Mouse (Mus musculus) CH12.LX (cell line): ENCODE data around the gene Lpo. TPM values are rescaled to one million over a fixed set of nuclear protein-coding genes. Genes with fewer than 3 reads are reported as not detected.

Experiments used
- DNase-seq: peaks from one replicate; pipeline ENCODE4 v3.0.0-alpha.2; 2013; ENCODE audit errors: extremely low read depth
- H3K27ac ChIP-seq: 2 replicates; pipeline ENCODE4 v1.5.1; 2012; ENCODE audit warnings: low read depth, mild to moderate bottlenecking, control low read depth, moderate library complexity; ENCODE audit not compliant: insufficient read depth
- H3K27me3 ChIP-seq: replicated peaks from 2 replicates; pipeline ENCODE3; 2012; ENCODE audit warnings: inconsistent platforms
- H3K36me3 ChIP-seq, 2 experiments: replicated peaks in 1 of 2; 2 replicates each; pipeline versions ENCODE3 to v1.6.1; 2012; ENCODE audit warnings: inconsistent platforms in 1 of 2, low read length in 1 of 2, mild to moderate bottlenecking in 1 of 2, mixed read lengths in 1 of 2, moderate library complexity in 1 of 2; ENCODE audit not compliant: control insufficient read depth in 1 of 2, insufficient read depth in 1 of 2
- H3K4me1 ChIP-seq, 2 experiments: 2 replicates each; pipeline ENCODE4 v1.6.1; 2012; ENCODE audit warnings: inconsistent platforms in 1 of 2, moderate library complexity in 1 of 2; ENCODE audit not compliant: insufficient read depth in 2 of 2, control insufficient read depth in 1 of 2
- H3K4me2 ChIP-seq: 2 replicates; pipeline ENCODE4 v1.6.1; 2012; ENCODE audit warnings: low read depth, mild to moderate bottlenecking, control low read depth; ENCODE audit not compliant: poor library complexity, insufficient read depth, severe bottlenecking
- H3K4me3 ChIP-seq, 3 experiments: fragments of 150-350 bp in 1 of 3; sonication (generic) in 1 of 3; replicated peaks in 1 of 3; 2 replicates each; pipeline versions ENCODE3 to v1.5.1; 2011 to 2012; ENCODE audit warnings: low read depth in 2 of 3, low read length in 2 of 3, mild to moderate bottlenecking in 2 of 3, moderate library complexity in 2 of 3, control low read depth in 1 of 3, improper control_type of control experiment in 1 of 3, inconsistent platforms in 1 of 3, mixed read lengths in 1 of 3; ENCODE audit not compliant: poor library complexity in 1 of 3
- H3K79me2 ChIP-seq: replicated peaks from 2 replicates; pipeline ENCODE4 v1.6.1; 2012; ENCODE audit warnings: mild to moderate bottlenecking, moderate library complexity; ENCODE audit not compliant: control insufficient read depth, poor library complexity, insufficient read depth, severe bottlenecking; ENCODE audit errors: extremely low read depth
- H3K9ac ChIP-seq: 2 replicates; pipeline ENCODE4 v1.6.1; 2012; ENCODE audit warnings: low read depth, mild to moderate bottlenecking, control low read depth, moderate library complexity; ENCODE audit not compliant: insufficient read depth
- H3K9me3 ChIP-seq: replicated peaks from 2 replicates; pipeline ENCODE3; 2012; ENCODE audit warnings: low read length, inconsistent platforms, mixed read lengths
- BHLHE40 ChIP-seq: IDR thresholded peaks from 2 replicates; pipeline ENCODE4 v1.6.1; 2011; ENCODE audit warnings: mild to moderate bottlenecking, low read depth, low read length, improper control_type of control experiment
- CHD1 ChIP-seq: IDR thresholded peaks from 2 replicates; pipeline ENCODE4 v1.6.1; 2012; ENCODE audit warnings: low read depth, low read length, improper control_type of control experiment, inconsistent platforms
- CTCF ChIP-seq, 2 experiments: IDR thresholded peaks in 1 of 2; conservative IDR thresholded peaks in 1 of 2; 2 replicates each; pipeline ENCODE4 v1.5.1; 2011 to 2012; ENCODE audit warnings: low read depth in 2 of 2, low read length in 2 of 2, improper control_type of control experiment in 1 of 2, inconsistent platforms in 1 of 2, mild to moderate bottlenecking in 1 of 2, moderate library complexity in 1 of 2
- ELF1 ChIP-seq: IDR thresholded peaks from 2 replicates; pipeline ENCODE4 v1.6.1; 2014; ENCODE audit warnings: low read depth, mild to moderate bottlenecking, inconsistent platforms, low read length, improper control_type of control experiment
- EP300 ChIP-seq: IDR thresholded peaks from 2 replicates; pipeline ENCODE4 v1.6.1; 2011; ENCODE audit warnings: low read length, improper control_type of control experiment
- ETS1 ChIP-seq: conservative IDR thresholded peaks from 2 replicates; pipeline ENCODE4 v1.6.1; 2012; ENCODE audit warnings: low read depth, mild to moderate bottlenecking, inconsistent platforms, low read length, improper control_type of control experiment, moderate library complexity
- GABPA ChIP-seq: IDR thresholded peaks from 2 replicates; pipeline ENCODE4 v1.6.1; 2012; ENCODE audit warnings: low read depth, low read length, improper control_type of control experiment, inconsistent platforms; ENCODE audit not compliant: insufficient replicate concordance
- HCFC1 ChIP-seq: IDR thresholded peaks from 2 replicates; pipeline ENCODE4 v1.6.1; 2012; ENCODE audit warnings: low read depth, mild to moderate bottlenecking, inconsistent platforms, low read length, improper control_type of control experiment
- IRF4 ChIP-seq: IDR thresholded peaks from 2 replicates; pipeline ENCODE4 v1.6.1; 2014; ENCODE audit warnings: low read depth, mild to moderate bottlenecking, inconsistent platforms, low read length, improper control_type of control experiment
- JUND ChIP-seq: conservative IDR thresholded peaks from 2 replicates; pipeline ENCODE4 v1.6.1; 2011; ENCODE audit warnings: low read depth, low read length, improper control_type of control experiment
- KAT2A ChIP-seq: IDR thresholded peaks from 2 replicates; pipeline ENCODE4 v1.6.1; 2012; ENCODE audit warnings: low read length, improper control_type of control experiment, inconsistent platforms; ENCODE audit not compliant: insufficient replicate concordance
- MAFK ChIP-seq: IDR thresholded peaks from 2 replicates; pipeline ENCODE4 v1.6.1; 2011; ENCODE audit warnings: low read length, improper control_type of control experiment; ENCODE audit not compliant: insufficient replicate concordance
- MAX ChIP-seq: IDR thresholded peaks from 2 replicates; pipeline ENCODE4 v1.6.1; 2011; ENCODE audit warnings: low read length, improper control_type of control experiment
- MXI1 ChIP-seq: IDR thresholded peaks from 2 replicates; pipeline ENCODE4 v1.6.1; 2011; ENCODE audit warnings: mild to moderate bottlenecking, low read depth, low read length, improper control_type of control experiment
- MYC ChIP-seq: IDR thresholded peaks from 2 replicates; pipeline ENCODE4 v1.6.1; 2011; ENCODE audit warnings: low read depth, mild to moderate bottlenecking, improper control_type of control experiment, low read length
- POLR2A ChIP-seq: IDR thresholded peaks from 2 replicates; pipeline ENCODE4 v1.6.1; 2011; ENCODE audit warnings: low read depth, mild to moderate bottlenecking, improper control_type of control experiment, low read length
- SMC3 ChIP-seq: IDR thresholded peaks from 2 replicates; pipeline ENCODE4 v1.6.1; 2011; ENCODE audit warnings: low read depth, low read length, improper control_type of control experiment
- TBP ChIP-seq: conservative IDR thresholded peaks from 2 replicates; pipeline ENCODE4 v1.6.1; 2011; ENCODE audit warnings: low read depth, low read length, improper control_type of control experiment
- UBTF ChIP-seq: IDR thresholded peaks from 2 replicates; pipeline ENCODE4 v1.6.1; 2012; ENCODE audit warnings: low read depth, mild to moderate bottlenecking, inconsistent platforms, low read length, improper control_type of control experiment, moderate library complexity
- USF1 ChIP-seq: IDR thresholded peaks from 2 replicates; pipeline ENCODE4 v1.6.1; 2014; ENCODE audit warnings: low read depth, mild to moderate bottlenecking, inconsistent platforms, low read length, improper control_type of control experiment
- USF2 ChIP-seq: conservative IDR thresholded peaks from 2 replicates; pipeline ENCODE4 v1.6.1; 2011; ENCODE audit warnings: low read depth, low read length, improper control_type of control experiment
- ZC3H11A ChIP-seq: IDR thresholded peaks from 2 replicates; pipeline ENCODE4 v1.6.1; 2012; ENCODE audit warnings: low read depth, mild to moderate bottlenecking, inconsistent platforms, low read length, improper control_type of control experiment
- ZNF384 ChIP-seq: IDR thresholded peaks from 2 replicates; pipeline ENCODE4 v1.6.1; 2012; ENCODE audit warnings: low read depth, low read length, improper control_type of control experiment, inconsistent platforms
- dilution Hi-C: fragments of 300-500 bp; cut with MboI; formaldehyde crosslinking; loops from 2 replicates; pipeline ENCODE4 v1.14.3; 2020; ENCODE audit warnings: low sequenced_read_pairs; ENCODE audit not compliant: extremely low pct_unique_long_range_greater_than_20kb, extremely low pct_ligation_motif_present
- in situ Hi-C: fragments of 300-500 bp; cut with MboI; formaldehyde crosslinking; loops from 3 replicates; pipeline ENCODE4 v1.14.3; 2019; ENCODE audit warnings: low sequenced_read_pairs, low pct_ligation_motif_present, low pct_unique_long_range_greater_than_20kb, mixed read lengths
- polyA plus RNA-seq: library from polyadenylated mRNA; unstranded; fragments of >175 nt; gene quantifications from 2 replicates; pipeline ENCODE4 v1.2.1, GENCODE M21; 2012; ENCODE audit warnings: low read depth; ENCODE audit not compliant: insufficient read length
- total RNA-seq, 2 experiments: library from RNA; depleted of rRNA; stranded (reverse); fragments of 300-350 nt in 1 of 2; fragments of >200 nt in 1 of 2; gene quantifications; 2 replicates each; pipeline ENCODE4 v1.2.3; 2012 to 2014

Lpo gene
- total and polyA plus RNA-seq, 3 experiments = not detected

DNA sequence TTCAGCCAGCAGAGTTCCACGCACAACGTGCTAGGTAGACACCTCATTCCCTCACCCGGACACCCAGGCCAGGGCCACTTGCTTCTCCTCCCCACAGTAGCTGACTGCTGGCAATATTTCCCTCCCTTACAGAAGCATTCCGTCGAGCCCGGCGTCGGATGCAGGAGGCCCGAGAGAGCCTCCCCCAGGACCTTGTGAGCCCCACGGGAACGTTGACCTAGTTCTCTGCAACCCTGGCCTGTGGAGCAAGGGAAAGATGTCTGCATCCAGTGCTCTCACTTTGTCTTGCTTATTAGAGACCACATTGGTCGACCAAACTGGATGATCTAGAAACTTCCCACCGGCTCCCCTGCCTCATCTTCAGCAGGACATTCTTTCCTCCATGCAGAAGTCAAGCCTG is 34.7 kb upstream of the Lpo start:
- Histone ChIP-seq H3K9me3 (no peaks in the 10 kb centered on the region), H3K27me3 (no peaks in the 10 kb centered on the region), H3K4me3 (no peak overlapping the region), H3K36me3 (peaks cover 46 to 78% of the 10 kb centered on the region in 2 experiments), H3K27ac (no peak overlapping the region), H3K4me2 (no peak overlapping the region), H3K79me2 (no peaks in the 10 kb centered on the region), H3K9ac (no peak overlapping the region), H3K4me1 (peaks cover 0 to 18% of the 10 kb centered on the region in 2 experiments; a peak in 2 of 4 replicates)
- no peak for DNase-seq
- dilution Hi-C loops (no loop called here), in situ Hi-C loops (no loop called here)
- no peak for TF ChIP-seq UBTF
- TF ChIP-seq ZC3H11A = no peak
- TF ChIP-seq ELF1 = no peak
- no peak for TF ChIP-seq IRF4
- TF ChIP-seq SMC3 = no peak
- TF ChIP-seq ETS1 = no peak
- no peak for TF ChIP-seq MAFK
- TF ChIP-seq CTCF (conservative IDR thresholded peaks at IDR 0.05 in 1 of 2, IDR thresholded peaks at IDR 0.05 in 1 of 2; ENCODE audit: low read depth in 2 of 2, low read length in 2 of 2) = no peak
- TF ChIP-seq MXI1 = no peak
- TF ChIP-seq TBP = no peak
- TF ChIP-seq JUND = no peak

DNA sequence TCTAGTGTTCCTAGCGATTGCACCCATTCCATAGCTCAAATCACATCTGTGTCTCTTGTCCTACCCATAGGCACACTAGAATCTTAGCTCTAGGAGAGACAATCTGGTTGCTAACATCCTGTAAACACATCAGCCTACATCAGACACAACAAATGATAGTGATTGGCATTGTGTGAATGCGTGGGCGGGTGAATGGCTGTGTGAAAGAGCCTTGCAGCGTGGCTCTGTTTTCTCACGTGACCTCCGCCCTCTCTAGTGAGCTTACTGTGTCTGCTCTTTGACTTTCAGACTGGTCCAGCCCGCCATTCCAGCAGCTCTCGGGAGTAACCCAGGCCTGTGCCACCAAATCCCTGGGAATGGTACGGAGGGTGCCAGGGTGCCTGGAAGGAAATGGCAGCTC is 32.3 kb upstream of the Lpo start:
- Histone ChIP-seq H3K36me3 (peaks cover 68 to 99% of the 10 kb centered on the region in 2 experiments), H3K27me3 (no peaks in the 10 kb centered on the region), H3K9ac (no peak overlapping the region), H3K79me2 (no peaks in the 10 kb centered on the region), H3K9me3 (no peaks in the 10 kb centered on the region), H3K27ac (no peak overlapping the region), H3K4me3 (no peak overlapping the region), H3K4me1 (peaks cover 0 to 22% of the 10 kb centered on the region in 2 experiments; a peak in 2 of 4 replicates), H3K4me2 (no peak overlapping the region)
- no peak for TF ChIP-seq EP300
- no peak for TF ChIP-seq MXI1
- no peak for TF ChIP-seq KAT2A
- TF ChIP-seq POLR2A = no peak
- no peak for TF ChIP-seq USF2
- no peak for TF ChIP-seq ELF1
- no peak for TF ChIP-seq CHD1
- TF ChIP-seq ZNF384 = no peak
- TF ChIP-seq MAFK = no peak
- TF ChIP-seq MAX = no peak
- TF ChIP-seq BHLHE40 = no peak
- no peak for TF ChIP-seq GABPA
- TF ChIP-seq HCFC1 = no peak
- TF ChIP-seq USF1 = no peak
- TF ChIP-seq MYC = no peak
- in situ Hi-C loops = no loop called here
- no peak for DNase-seq
- dilution Hi-C loops = no loop called here
